In the genomic region with DNA sequence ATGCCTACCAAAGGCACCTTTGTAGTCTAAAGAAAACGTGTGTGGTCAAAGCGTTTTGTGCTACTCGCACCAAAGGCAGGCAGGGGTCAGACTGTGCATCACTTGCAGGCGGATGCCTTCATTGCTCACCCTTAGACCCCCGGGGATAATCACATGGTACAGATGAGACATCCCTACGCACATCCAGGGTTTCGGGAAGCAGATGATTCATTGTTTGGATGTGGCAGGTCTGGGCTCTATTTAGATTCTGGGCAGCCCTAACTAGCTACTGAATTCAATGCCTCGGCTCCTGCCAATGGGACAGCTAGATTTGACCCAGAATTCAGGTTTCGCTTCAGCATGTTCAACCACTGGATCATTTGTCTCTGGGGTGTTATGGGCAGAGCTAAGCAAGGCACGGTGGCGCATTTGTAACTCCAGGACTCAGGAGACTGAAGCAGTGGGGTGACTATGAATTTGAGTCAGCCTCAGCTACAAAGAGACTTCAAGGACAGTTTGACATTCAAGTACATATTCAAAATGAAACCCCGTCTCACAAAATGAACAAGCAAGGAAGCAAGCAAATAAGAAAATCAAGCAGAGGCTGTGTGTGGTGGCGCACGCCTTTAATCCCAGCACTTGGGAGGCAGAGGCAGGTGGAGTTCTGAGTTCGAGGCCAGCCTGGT, we compare ENCODE assay signal across 28 mouse cellular contexts. TPM values are rescaled to one million over a fixed set of nuclear protein-coding genes. Genes with fewer than 3 reads are reported as not detected.
DNase-seq lines count a peak whose midpoint lies in the region; ATAC-seq and TF ChIP-seq lines count a peak whose summit lies in the region.
"Had no signal": no experiment of that assay in that cellular context is flagged by ENCODE, and none has a peak within 500 bp of the region (broad histone marks: within the 10 kb centered on the region; RNA-seq: fewer than 3 reads in every experiment).

No protein-coding gene starts in this region.

- CTCF ChIA-PET in Patski (lab: Charles Lee): interaction anchor here (1.5 to 3.2 kb wide), 2 partner anchors 10 to 19 kb away, joined by 3 to 16 read pairs; no protein-coding TSS in a partner anchor

- H3K79me3 ChIP-seq in C2C12 (ENCODE audit: low read depth): no peaks in the 10 kb centered on the region

- H3K4me2 ChIP-seq in hindbrain, embryonic 13.5 days: no peak overlapping the region
- H3K4me2 ChIP-seq: heart, embryonic 15.5 days; liver, embryonic 12.5 days; midbrain, embryonic 15.5 days; neural tube, embryonic 12.5 days had no signal

- H3K4me1 ChIP-seq in olfactory bulb, adult 2 months (ENCODE audit: control insufficient read depth, insufficient read depth, low read length): peaks cover 63% of the 10 kb centered on the region
- H3K4me1 ChIP-seq in hindbrain, embryonic 13.5 days (replicated peaks): 0 out of 2 replicates have a peak, but pooled peaks cover 7% of the 10 kb centered on the region
- H3K4me1 ChIP-seq: heart, embryonic 15.5 days; liver, embryonic 12.5 days; midbrain, embryonic 15.5 days; neural tube, embryonic 12.5 days had no signal

- peak; percentile 37 for ATAC-seq in Patski
- no peak for ATAC-seq in hindbrain, embryonic 13.5 days (ENCODE audit: low FRiP score)
- ATAC-seq: forebrain, embryonic 14.5 days; intestine, postnatal 0 days; liver, embryonic 12.5 days; midbrain, embryonic 15.5 days had no signal

- H3K36me3 ChIP-seq in C2C12 (ENCODE audit: control insufficient read depth, insufficient read depth): no peaks in the 10 kb centered on the region
- H3K36me3 ChIP-seq in hindbrain, embryonic 13.5 days: no peaks in the 10 kb centered on the region
- H3K36me3 ChIP-seq: heart, embryonic 10.5 days; heart, embryonic 15.5 days; liver, embryonic 12.5 days; midbrain, embryonic 15.5 days; neural tube, embryonic 12.5 days had no signal

- TF ChIP-seq POLR2A in olfactory bulb, adult 2 months (IDR thresholded peaks at IDR 0.05; ENCODE audit: insufficient read depth, low read depth, low read length): no peak

- H3K79me2 ChIP-seq in C2C12 (ENCODE audit: control insufficient read depth, insufficient read depth): no peaks in the 10 kb centered on the region

- H3K27ac ChIP-seq in olfactory bulb, adult 2 months (ENCODE audit: insufficient read depth, low read depth, low read length): peak overlapping the region; percentile 92
- no peak overlapping the region for H3K27ac ChIP-seq in hindbrain, embryonic 13.5 days
- H3K27ac ChIP-seq: heart, embryonic 10.5 days; heart, embryonic 15.5 days; layer of hippocampus, adult 2 months; liver, embryonic 12.5 days; macrophage; midbrain, embryonic 15.5 days; neural tube, embryonic 12.5 days; stomach, postnatal 0 days had no signal

- WGBS in olfactory bulb, adult 2 months: 46% methylated on average over 15 of the region's 15 CpGs
- 73% methylated on average over 15 of the region's 15 CpGs for WGBS in hindbrain, embryonic 13.5 days

- DNase-seq in 3T3-L1 (ENCODE audit: low read depth, low spot score): peak; percentile 69
- DNase-seq in Patski (ENCODE audit: low read depth, low spot score): peak; percentile 63
- no peak for DNase-seq in kidney, postnatal 10 days
- DNase-seq: cerebellum, adult 8-10 months; cerebellum, postnatal 25 days; gastrocnemius, postnatal 25 days; kidney, postnatal 25 days; left cerebral cortex, postnatal 4 days; lung, adult 2 months; lung, postnatal 10 days; right cerebral cortex, postnatal 4 days; thymus, adult 2 months had no signal

- POLR2A ChIA-PET in Patski (lab: Charles Lee): no interaction called here

- TF ChIP-seq CTCF in C2C12 (IDR thresholded peaks at IDR 0.05; ENCODE audit: control insufficient read depth, insufficient read depth, insufficient read length): no peak
- TF ChIP-seq CTCF in Patski (IDR thresholded peaks at IDR 0.05): no peak
- no peak for TF ChIP-seq CTCF in olfactory bulb, adult 2 months (IDR thresholded peaks at IDR 0.05; ENCODE audit: insufficient read depth, low read depth, low read length)

- H3K27me3 ChIP-seq in C2C12 (ENCODE audit: control insufficient read depth, insufficient read depth, insufficient read length) (no peaks in the 10 kb centered on the region), Patski (no peaks in the 10 kb centered on the region)
- peaks cover 50% of the 10 kb centered on the region for H3K27me3 ChIP-seq in hindbrain, embryonic 13.5 days

- H3K9ac ChIP-seq in hindbrain, embryonic 13.5 days: no peak overlapping the region
- H3K9ac ChIP-seq: heart, embryonic 15.5 days; liver, embryonic 12.5 days; midbrain, embryonic 15.5 days; neural tube, embryonic 12.5 days had no signal

- H3K9me3 ChIP-seq in hindbrain, embryonic 13.5 days: no peaks in the 10 kb centered on the region
- H3K9me3 ChIP-seq: heart, embryonic 10.5 days; heart, embryonic 15.5 days; liver, embryonic 12.5 days; midbrain, embryonic 15.5 days; neural tube, embryonic 12.5 days had no signal

- H3K4me3 ChIP-seq in C2C12 (ENCODE audit: insufficient read depth, poor library complexity, severe bottlenecking): no peak overlapping the region
- no peak overlapping the region for H3K4me3 ChIP-seq in olfactory bulb, adult 2 months (ENCODE audit: insufficient read depth, low read depth, low read length)
- H3K4me3 ChIP-seq in hindbrain, embryonic 13.5 days: no peak overlapping the region
- H3K4me3 ChIP-seq: heart, embryonic 10.5 days; heart, embryonic 15.5 days; layer of hippocampus, adult 2 months; liver, embryonic 12.5 days; midbrain, embryonic 15.5 days; neural tube, embryonic 12.5 days had no signal

- in situ Hi-C loops in Patski (cut with MboI; ENCODE audit: low pct_unique_long_range_greater_than_20kb): no loop called here

- no peak overlapping the region for H3ac ChIP-seq in C2C12 (ENCODE audit: control insufficient read depth, insufficient read length, low read depth)

TF ChIP-seq in C2C12, 6 proteins besides CTCF, POLR2A, EP300 and RAD21:
- TF ChIP-seq CEBPB (IDR thresholded peaks at IDR 0.05; ENCODE audit: low read depth) (no peak), FOSL1 (IDR thresholded peaks at IDR 0.05; ENCODE audit: insufficient read depth, low read length, poor library complexity, severe bottlenecking) (peak; percentile 2), MYOG (IDR thresholded peaks at IDR 0.05; ENCODE audit: control insufficient read depth, extremely low read depth, insufficient read length) (no peak), MAX (IDR thresholded peaks at IDR 0.05) (no peak), USF1 (IDR thresholded peaks at IDR 0.05; ENCODE audit: low read depth) (peak; percentile 69), MYOD1 (IDR thresholded peaks at IDR 0.05; ENCODE audit: control insufficient read depth, insufficient read length, low read depth) (no peak)
TF ChIP-seq in C2C12: peak in this region for 2.

RNA-seq across cellular contexts. Expression of gene Trhr2, which starts 1.3 kb away (rescaled TPM):
- polyA plus RNA-seq in C2C12 (2012; fragmentation: generic; extraction: Trizol): 0.07 TPM
- polyA plus RNA-seq in Patski (2021): 0.23 TPM
- not detected in 2 replicates for polyA plus RNA-seq in olfactory bulb, adult 2 months (2012; ENCODE audit: insufficient read depth, insufficient read length, low replicate concordance, missing spikeins)
- polyA plus RNA-seq in hindbrain, embryonic 13.5 days (2015; fragmentation: Nextera tagmentation; extraction: Ambion mirVana): not detected in 2 replicates
- polyA plus RNA-seq: embryonic facial prominence, embryonic 11.5 days; forebrain, embryonic 14.5 days; heart, embryonic 10.5 days; heart, embryonic 15.5 days; intestine, postnatal 0 days; kidney, embryonic 14.5 days; liver, embryonic 12.5 days; lung, adult 2 months; macrophage; midbrain, embryonic 15.5 days; neural tube, embryonic 12.5 days; spleen, adult 2 months; stomach, postnatal 0 days had no signal

RNA-seq across cellular contexts. Expression of gene Zc3h18, which starts 17.2 kb away (rescaled TPM):
- polyA plus RNA-seq in C2C12 (2012; fragmentation: generic; extraction: Trizol) (43.5 TPM), Patski (2021) (54.1 TPM)
- not detected in 2 replicates for polyA plus RNA-seq in olfactory bulb, adult 2 months (2012; ENCODE audit: insufficient read depth, insufficient read length, low replicate concordance, missing spikeins)
- 38.0 and 38.5 TPM in 2 replicates for polyA plus RNA-seq in hindbrain, embryonic 13.5 days (2015; fragmentation: Nextera tagmentation; extraction: Ambion mirVana)
